Mouse (Mus musculus) neural tube, embryonic 15.5 days (tissue): ENCODE data around the gene Med25. TPM values are rescaled to one million over a fixed set of nuclear protein-coding genes. Genes with fewer than 3 reads are reported as not detected.

ENCODE experiments used
- ATAC-seq: fragments of 200-750 bp; cut with Nextera tagmentation; 2 replicates; pipeline ENCODE4 v1.8.0; 2017; ENCODE audit warnings: mild to moderate bottlenecking, moderate TSS enrichment, moderate library complexity; ENCODE audit not compliant: low FRiP score
- H3K27ac ChIP-seq: fragments of 300-500 bp; sonication (generic); replicated peaks from 2 replicates; pipeline ENCODE4 v1.5.1; 2015; ENCODE audit warnings: mild to moderate bottlenecking, inconsistent platforms
- H3K27me3 ChIP-seq: fragments of 300-500 bp; sonication (generic); replicated peaks from 2 replicates; pipeline ENCODE4 v1.6.1; 2015; ENCODE audit warnings: inconsistent platforms
- H3K36me3 ChIP-seq: fragments of 300-500 bp; sonication (generic); 2 replicates; pipeline ENCODE4 v1.6.1; 2015; ENCODE audit warnings: inconsistent platforms
- H3K4me1 ChIP-seq: fragments of 300-500 bp; sonication (generic); 2 replicates; pipeline ENCODE4 v1.6.1; 2015; ENCODE audit warnings: inconsistent platforms
- H3K4me2 ChIP-seq: fragments of 300-500 bp; sonication (generic); 2 replicates; pipeline ENCODE4 v1.6.1; 2015; ENCODE audit warnings: inconsistent platforms, mild to moderate bottlenecking, moderate library complexity
- H3K4me3 ChIP-seq: fragments of 300-500 bp; sonication (generic); replicated peaks from 2 replicates; pipeline ENCODE4 v1.5.1; 2015; ENCODE audit warnings: mild to moderate bottlenecking, inconsistent platforms
- H3K9ac ChIP-seq: fragments of 300-500 bp; sonication (generic); replicated peaks from 2 replicates; pipeline ENCODE4 v1.6.1; 2015; ENCODE audit warnings: mild to moderate bottlenecking, inconsistent platforms
- H3K9me3 ChIP-seq: fragments of 300-500 bp; sonication (generic); replicated peaks from 2 replicates; pipeline ENCODE4 v1.6.1; 2016; ENCODE audit warnings: inconsistent platforms
- WGBS: fragments of 180-500 bp; shearing (Covaris S2); methylation state at CpG from one replicate; pipeline ENCODE4 v1.1.7; 2015; ENCODE audit warnings: mixed read lengths; 5-methylcytosine and 5-hydroxymethylcytosine counted together
- polyA plus RNA-seq: library from polyadenylated mRNA; unstranded; fragments of >200 nt; fragmentation: Nextera tagmentation; extraction: Ambion mirVana; gene quantifications from 2 replicates; pipeline ENCODE4 v1.2.1, GENCODE M21; 2015

The Med25 gene
- polyA plus RNA-seq, 1 experiment from 2014 or later, result 141 TPM

DNA sequence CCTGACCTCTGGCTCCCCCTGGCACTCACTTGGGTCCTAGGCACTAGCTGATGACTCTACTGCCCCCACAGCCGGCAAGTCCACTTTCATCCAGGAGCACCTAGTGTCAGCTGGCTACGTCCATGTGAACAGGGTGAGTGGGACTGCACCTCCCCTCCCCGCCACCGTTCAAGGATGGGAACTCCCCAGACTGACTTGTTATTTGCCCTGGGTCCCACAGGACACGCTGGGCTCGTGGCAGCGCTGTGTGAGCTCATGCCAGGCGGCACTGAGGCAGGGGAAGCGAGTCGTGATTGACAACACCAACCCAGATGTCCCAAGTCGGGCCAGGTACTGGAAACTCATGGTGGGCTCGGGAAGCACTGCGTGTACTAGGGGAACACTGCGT, 31.1 kb downstream of the Med25 start:
- Histone ChIP-seq H3K4me2 (no peak overlapping the region), H3K9ac (no peak overlapping the region), H3K36me3 (peaks cover 42% of the 10 kb centered on the region), H3K27me3 (no peaks in the 10 kb centered on the region), H3K9me3 (no peaks in the 10 kb centered on the region), H3K4me3 (no peak overlapping the region), H3K4me1 (peaks cover 65% of the 10 kb centered on the region), H3K27ac (peak overlapping the region; percentile 46)
- 76% methylated on average over 14 of the region's 14 CpGs for WGBS
- no peak for ATAC-seq

DNA sequence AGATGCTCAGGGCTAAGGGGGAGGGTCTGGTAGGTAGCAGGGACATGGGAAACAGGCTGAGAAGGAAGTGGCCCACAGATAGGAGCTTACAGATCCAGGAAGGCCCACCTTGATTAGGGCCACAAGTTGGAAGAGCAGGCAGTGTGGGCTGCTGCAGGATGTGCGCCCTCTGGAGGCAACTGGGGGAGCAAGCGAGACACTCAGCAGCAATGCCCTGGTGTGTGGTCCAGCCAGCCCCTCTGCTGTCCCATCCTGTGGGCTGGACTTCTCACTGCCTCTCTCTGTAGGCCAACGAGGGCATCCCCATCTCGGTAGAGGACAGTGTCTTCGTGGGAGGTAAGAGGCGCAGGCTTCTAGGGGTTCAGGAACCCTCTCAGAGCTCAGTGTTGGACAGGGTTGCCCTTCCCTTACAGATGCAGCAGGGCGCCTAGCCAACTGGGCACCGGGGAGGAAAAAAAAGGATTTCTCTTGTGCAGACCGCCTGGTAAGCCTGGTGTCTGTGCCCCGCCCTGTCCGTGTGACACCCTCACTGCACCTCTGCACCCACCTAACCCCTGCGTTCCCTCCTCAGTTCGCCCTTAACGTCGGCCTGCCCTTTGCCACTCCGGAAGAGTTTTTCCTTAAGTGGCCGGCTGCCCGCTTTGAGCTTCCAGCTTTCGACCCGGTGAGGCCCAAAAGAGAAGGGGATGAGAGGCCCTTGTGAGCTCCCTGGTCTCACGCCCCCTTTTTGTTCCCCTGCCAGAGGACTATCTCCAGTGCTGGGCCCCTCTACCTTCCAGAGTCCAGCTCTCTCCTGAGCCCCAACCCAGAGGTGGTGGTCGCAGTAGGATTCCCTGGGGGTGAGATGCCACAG, 31.7 kb downstream of the Med25 start:
- Histone ChIP-seq H3K9me3 (no peaks in the 10 kb centered on the region), H3K4me2 (no peak overlapping the region), H3K4me3 (no peak overlapping the region), H3K27me3 (no peaks in the 10 kb centered on the region), H3K4me1 (peaks cover 63% of the 10 kb centered on the region), H3K27ac (peak overlapping the region; percentile 46), H3K36me3 (peaks cover 40% of the 10 kb centered on the region), H3K9ac (peak overlapping the region; percentile 20; the same call in 1 of the 2 replicates)
- WGBS, result 60% methylated on average over 22 of the region's 22 CpGs
- no peak for ATAC-seq

DNA sequence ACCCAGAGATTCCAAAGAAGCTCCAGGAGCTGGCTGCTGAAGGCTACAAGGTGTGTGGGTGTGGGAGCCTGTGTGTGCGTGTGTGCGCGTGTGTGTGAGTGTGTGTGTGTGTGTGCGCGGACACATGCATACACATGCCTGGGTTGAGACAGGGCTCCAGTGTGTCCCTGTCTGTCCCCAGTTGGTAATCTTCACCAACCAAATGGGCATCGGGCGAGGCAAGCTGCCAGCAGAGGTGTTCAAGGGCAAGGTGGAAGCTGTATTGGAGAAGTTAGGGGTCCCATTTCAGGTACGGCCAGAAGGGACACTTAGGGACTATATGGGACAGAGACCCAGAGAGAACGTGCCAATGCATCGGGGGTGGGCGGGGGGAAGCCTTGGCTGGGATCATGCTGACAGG, 32.6 kb downstream of the Med25 start:
- H3K9ac ChIP-seq, result no peak overlapping the region
- peaks cover 62% of the 10 kb centered on the region for H3K4me1 ChIP-seq
- no peak for ATAC-seq

DNA sequence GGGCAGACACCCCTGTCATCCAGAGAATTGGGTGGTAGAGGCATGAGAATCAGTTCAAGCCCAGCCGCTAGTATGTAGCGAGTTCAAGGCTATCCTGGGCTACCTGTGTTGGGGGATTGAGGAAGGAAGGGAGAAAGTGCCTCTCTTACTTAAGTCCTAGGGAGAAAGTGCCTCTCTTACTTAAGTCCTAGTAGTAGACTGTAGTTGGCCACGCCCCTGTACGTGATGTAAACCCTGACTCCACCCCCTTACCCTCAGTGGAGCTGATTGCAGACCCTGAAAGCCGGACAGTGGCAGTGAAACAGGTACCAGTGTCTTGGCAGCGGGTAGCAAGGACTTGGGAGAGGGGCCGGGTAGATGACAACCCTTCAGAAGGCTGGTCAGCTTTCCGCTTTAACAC, 34.6 kb downstream of the Med25 start:
- Histone ChIP-seq H3K9me3 (no peaks in the 10 kb centered on the region), H3K27me3 (no peaks in the 10 kb centered on the region), H3K4me1 (peaks cover 73% of the 10 kb centered on the region)

More for the DNA sequence above, 32.6 kb downstream of the Med25 start:
- no peaks in the 10 kb centered on the region for H3K27me3 ChIP-seq
- no peak overlapping the region for H3K4me2 ChIP-seq
- no peak overlapping the region for H3K27ac ChIP-seq
- H3K36me3 ChIP-seq, result peaks cover 37% of the 10 kb centered on the region
- no peak overlapping the region for H3K4me3 ChIP-seq
- H3K9me3 ChIP-seq, result no peaks in the 10 kb centered on the region
- 90% methylated on average over 11 of the region's 11 CpGs for WGBS

DNA sequence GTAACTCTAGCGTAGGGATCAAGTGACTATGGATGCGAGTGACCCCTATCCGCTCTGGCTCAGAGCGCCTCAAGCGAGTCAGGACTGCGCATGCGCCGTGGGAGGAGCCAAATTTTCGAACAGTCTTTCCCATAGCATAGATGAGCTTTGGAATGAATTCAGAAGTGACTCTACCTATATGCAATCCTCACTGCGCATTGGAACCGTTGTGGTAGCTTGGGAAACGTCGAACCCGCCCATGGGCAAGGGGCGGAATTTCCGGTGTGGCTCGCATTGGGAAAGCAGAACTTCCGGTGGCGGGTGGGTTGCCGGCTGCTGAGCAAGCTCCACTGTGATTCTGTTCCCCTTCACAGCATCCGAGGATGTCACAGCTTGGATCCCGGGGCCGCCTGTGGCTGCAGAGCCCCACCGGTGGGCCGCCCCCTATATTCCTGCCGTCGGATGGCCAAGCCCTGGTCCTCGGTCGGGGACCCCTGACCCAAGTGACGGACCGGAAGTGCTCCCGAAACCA, 35.4 kb downstream of the Med25 start, which contains the start of gene Pnkp:
Gene Pnkp, plus strand, starts transcription at position 98 of the 511 bp plus-strand sequence.
- WGBS, result under 1% methylated on average over 32 of the region's 32 CpGs
- H3K27me3 ChIP-seq, result no peaks in the 10 kb centered on the region
- no peaks in the 10 kb centered on the region for H3K9me3 ChIP-seq
- peak within 1 kb of the TSS; percentile 93 for H3K9ac ChIP-seq
- peaks cover 81% of the 10 kb centered on the region for H3K4me1 ChIP-seq
- peaks cover 18% of the 10 kb centered on the region for H3K36me3 ChIP-seq
- peak within 1 kb of the TSS; percentile 81 for H3K4me3 ChIP-seq
- H3K27ac ChIP-seq, result peak within 1 kb of the TSS; percentile 95
- peak within 1 kb of the TSS; percentile 91 for H3K4me2 ChIP-seq
- peak; percentile 64 for ATAC-seq

More for the DNA sequence above, 34.6 kb downstream of the Med25 start:
- no peak for ATAC-seq
- WGBS, result 22% methylated on average over 8 of the region's 8 CpGs
- H3K36me3 ChIP-seq, result peaks cover 23% of the 10 kb centered on the region
- H3K9ac ChIP-seq, result peak overlapping the region; percentile 93
- peak overlapping the region; percentile 95 for H3K27ac ChIP-seq
- peak overlapping the region; percentile 81 for H3K4me3 ChIP-seq
- H3K4me2 ChIP-seq, result peak overlapping the region; percentile 91

DNA sequence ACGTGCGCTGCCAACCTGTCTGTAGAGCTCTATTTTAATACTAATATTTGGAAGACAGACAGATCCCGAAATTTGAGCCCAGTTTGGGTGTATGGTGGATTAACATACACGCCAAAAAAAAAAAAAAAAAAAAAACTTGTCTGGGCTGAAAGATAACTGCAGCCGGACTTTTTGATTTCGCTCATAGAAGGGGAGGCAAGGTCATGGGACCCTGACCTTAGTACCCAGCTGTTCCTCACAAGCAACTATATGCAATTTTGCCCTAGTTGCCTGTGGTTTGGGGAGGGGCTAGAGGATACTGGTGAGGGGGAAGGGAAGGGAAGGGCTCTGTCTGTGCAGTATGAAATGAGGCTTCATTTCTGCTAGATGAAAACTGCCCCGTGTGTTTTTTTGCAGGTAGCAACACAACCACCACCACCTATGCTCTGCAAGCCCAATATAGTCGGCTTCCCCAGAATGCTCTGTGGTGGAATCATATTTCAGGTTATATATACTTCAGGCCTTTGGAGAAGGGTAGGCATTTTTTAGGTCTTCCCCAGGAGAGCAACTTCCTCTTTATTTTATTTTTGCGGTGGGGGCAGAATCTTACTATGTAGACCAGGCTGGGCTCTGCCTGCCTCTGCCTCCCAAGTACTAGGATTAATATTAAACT, 36.1 kb downstream of the Med25 start:
- Histone ChIP-seq H3K4me3 (peak overlapping the region; percentile 81), H3K4me1 (peaks cover 85% of the 10 kb centered on the region), H3K27ac (peak overlapping the region; percentile 95), H3K9me3 (no peaks in the 10 kb centered on the region), H3K36me3 (peaks cover 11% of the 10 kb centered on the region), H3K4me2 (peak overlapping the region; percentile 91), H3K9ac (0 out of 2 replicates have a peak overlapping the region, but pooled peaks have one; percentile 93), H3K27me3 (no peaks in the 10 kb centered on the region)
- WGBS, result 68% methylated on average over 9 of the region's 9 CpGs
- ATAC-seq, result no peak

DNA sequence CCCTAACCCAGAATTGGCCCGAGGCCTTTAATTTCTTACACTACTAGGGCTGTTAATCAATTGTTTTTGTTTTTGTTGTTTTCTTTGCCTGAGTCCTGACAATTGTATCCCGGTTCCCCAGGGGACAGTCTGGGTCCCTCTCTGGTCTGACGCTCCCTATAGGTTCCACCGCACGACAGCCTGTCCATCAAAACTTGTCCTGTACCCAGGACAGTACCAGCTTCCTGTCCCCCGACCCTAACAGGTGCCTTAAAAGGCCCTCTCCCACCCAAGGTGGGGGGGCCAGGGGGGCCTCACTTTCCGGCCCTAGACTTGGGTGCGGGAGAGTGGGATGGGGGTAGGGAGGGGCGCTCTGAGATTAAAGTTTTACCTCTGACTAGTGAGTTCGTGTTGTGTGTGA, 37.5 kb downstream of the Med25 start:
- no peak for ATAC-seq
- whole genome bisulfite sequencing, result 32% methylated on average over 10 of the region's 10 CpGs
- Histone ChIP-seq H3K4me2 (peak overlapping the region; percentile 70), H3K4me1 (peaks cover 84% of the 10 kb centered on the region), H3K9ac (peak overlapping the region; percentile 58), H3K36me3 (peaks cover 10% of the 10 kb centered on the region; the same call in 1 of the 2 replicates), H3K27me3 (no peaks in the 10 kb centered on the region), H3K27ac (peak overlapping the region; percentile 91), H3K4me3 (peak overlapping the region; percentile 45), H3K9me3 (no peaks in the 10 kb centered on the region)

DNA sequence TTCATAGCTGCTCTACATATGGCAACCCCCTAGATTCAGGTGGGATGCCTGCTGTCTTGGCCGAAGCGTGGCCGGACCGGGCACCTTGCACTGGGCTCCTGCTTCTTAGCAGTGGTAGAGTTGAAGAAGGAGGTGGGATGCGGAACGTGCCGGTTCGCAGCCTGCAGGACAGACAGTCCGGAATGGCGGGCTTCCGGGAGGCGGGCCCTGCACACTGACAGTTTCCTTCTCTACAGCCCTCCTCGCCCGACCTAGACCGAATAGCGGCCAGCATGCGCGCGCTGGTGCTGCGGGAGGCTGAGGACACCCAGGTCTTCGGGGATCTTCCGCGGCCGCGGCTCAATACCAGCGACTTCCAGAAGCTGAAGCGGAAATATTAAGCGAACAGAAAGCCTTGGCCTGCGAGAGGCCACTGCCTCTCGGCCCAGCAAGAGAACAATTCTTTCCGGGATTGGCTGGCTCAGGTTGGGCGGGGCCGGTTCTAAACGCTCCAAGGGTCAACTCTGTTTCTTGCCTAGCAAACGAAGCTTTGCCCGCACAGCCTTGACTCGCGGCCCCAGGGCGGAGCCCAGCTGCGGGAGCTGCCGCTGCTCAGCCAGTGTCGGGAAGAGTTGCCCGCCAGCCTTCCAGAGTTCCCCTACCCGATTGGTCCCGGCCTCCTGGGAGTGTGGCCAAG, 38.0 kb downstream of the Med25 start:
- ATAC-seq, result no peak

DNA sequence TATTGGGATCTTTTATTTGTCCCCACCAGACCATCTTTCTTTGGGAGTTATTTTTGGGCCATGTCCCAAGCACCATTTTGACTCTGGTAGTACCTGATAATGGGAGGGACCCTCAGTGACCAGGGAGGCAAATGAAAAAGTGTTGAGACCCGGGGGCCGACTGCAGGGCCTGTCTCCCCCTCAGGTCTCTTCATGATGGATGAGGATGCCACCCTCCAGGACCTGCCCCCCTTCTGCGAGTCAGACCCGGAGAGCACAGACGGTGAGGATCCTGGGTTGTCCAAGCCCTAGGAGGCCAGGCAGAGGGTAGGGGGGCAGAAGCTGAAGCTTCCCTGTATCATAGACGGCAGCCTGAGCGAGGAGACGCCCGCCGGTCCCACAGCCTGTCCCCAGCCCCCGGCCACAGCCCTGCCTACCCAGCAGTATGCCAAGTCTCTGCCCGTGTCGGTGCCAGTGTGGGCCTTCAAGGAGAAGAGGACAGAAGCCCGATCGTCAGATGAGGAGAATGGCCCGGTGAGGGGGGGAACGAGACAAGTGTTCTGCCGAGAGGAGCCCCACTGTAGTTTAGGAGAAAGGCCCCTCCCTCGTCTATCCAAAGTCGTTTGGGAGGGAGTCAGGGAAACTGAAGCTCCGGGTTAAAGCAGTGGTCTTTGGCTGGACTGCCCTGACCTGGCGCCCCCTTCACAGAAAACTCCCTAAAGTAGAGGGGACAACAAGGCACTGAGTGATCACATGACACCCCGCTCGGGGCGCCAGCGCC, 38.7 kb downstream of the Med25 start:
- WGBS, result 31% methylated on average over 26 of the region's 26 CpGs
- no peaks in the 10 kb centered on the region for H3K9me3 ChIP-seq

More for the DNA sequence above, 38.0 kb downstream of the Med25 start:
- Histone ChIP-seq H3K9me3 (no peaks in the 10 kb centered on the region), H3K27ac (peak overlapping the region; percentile 91), H3K4me2 (peak overlapping the region; percentile 70), H3K4me3 (peak overlapping the region; percentile 45), H3K9ac (peak overlapping the region; percentile 58), H3K36me3 (peaks cover 10% of the 10 kb centered on the region; the same call in 1 of the 2 replicates), H3K27me3 (no peaks in the 10 kb centered on the region), H3K4me1 (peaks cover 79% of the 10 kb centered on the region)
- WGBS, result 2% methylated on average over 45 of the region's 45 CpGs

DNA sequence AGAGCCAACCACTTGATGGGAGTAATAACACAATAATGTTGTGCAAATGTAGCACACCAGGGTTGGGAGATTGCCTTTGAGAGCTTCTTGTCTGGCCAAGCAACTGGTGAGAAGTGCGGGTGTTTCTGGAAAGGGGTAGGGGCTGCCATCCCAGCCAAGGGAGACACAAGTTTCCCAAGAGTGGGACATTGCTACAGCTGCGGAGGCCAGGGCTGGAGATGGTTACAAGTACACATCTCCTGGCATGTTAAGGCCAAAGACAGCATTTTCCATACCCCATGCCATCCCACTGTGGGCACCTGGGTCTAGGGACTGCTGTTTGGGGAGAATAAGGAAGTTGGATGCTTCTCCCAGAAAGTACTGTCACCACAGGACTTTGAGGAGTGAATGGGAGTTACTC, 39.4 kb downstream of the Med25 start:
- Histone ChIP-seq H3K27me3 (no peaks in the 10 kb centered on the region), H3K9ac (no peak overlapping the region), H3K4me1 (peaks cover 68% of the 10 kb centered on the region), H3K4me3 (no peak overlapping the region), H3K9me3 (no peaks in the 10 kb centered on the region), H3K36me3 (peaks cover 10% of the 10 kb centered on the region; the same call in 1 of the 2 replicates), H3K27ac (no peak overlapping the region), H3K4me2 (0 out of 2 replicates have a peak overlapping the region, but pooled peaks have one; percentile 70)
- ATAC-seq, result no peak
- 92% methylated on average over 2 of the region's 2 CpGs for WGBS

More for the DNA sequence above, 38.7 kb downstream of the Med25 start:
- Histone ChIP-seq H3K4me3 (peak overlapping the region; percentile 45), H3K4me1 (peaks cover 74% of the 10 kb centered on the region), H3K36me3 (peaks cover 10% of the 10 kb centered on the region; the same call in 1 of the 2 replicates), H3K27ac (peak overlapping the region; percentile 91), H3K9ac (peak overlapping the region; percentile 58), H3K4me2 (peak overlapping the region; percentile 70), H3K27me3 (no peaks in the 10 kb centered on the region)
- ATAC-seq, result no peak
